Mouse (Mus musculus): ENCODE data around the gene Etfbkmt. TPM values are rescaled to one million over a fixed set of nuclear protein-coding genes. Genes with fewer than 3 reads are reported as not detected.
A peak's percentile ranks its signal among the peaks of the same experiment; 100 is the strongest.

Etfbkmt gene
- polyA plus RNA-seq, 1 experiment from 2014 or later = 8.2 TPM

GRCm38 (mm10) chr6:149101076-149101942 lies 38.3 kb upstream of the Etfbkmt start, which contains the start of gene Dennd5b:
Gene Dennd5b, minus strand, starts transcription at chr6:149101680.
- H3K9ac ChIP-seq (ENCODE audit: low read length) = peak within 1 kb of the TSS; percentile 97
- H3K36me3 ChIP-seq (ENCODE audit: control insufficient read depth, insufficient read depth, low read length) = no peaks in the 10 kb centered on the region
- H3K4me2 ChIP-seq (ENCODE audit: low read depth) = peak within 1 kb of the TSS; percentile 66
- H3K27me3 ChIP-seq (ENCODE audit: control insufficient read depth, insufficient read depth, low read length) = no peaks in the 10 kb centered on the region
- peak; percentile 89 for DNase-seq (ENCODE audit: low spot score)
- H3K9me3 ChIP-seq (ENCODE audit: control insufficient read depth, low read length) = no peaks in the 10 kb centered on the region
- peak within 1 kb of the TSS; percentile 97 for H3K27ac ChIP-seq (ENCODE audit: low read depth, low read length)
- no peaks in the 10 kb centered on the region for H3K4me1 ChIP-seq (ENCODE audit: control insufficient read depth, insufficient read depth, low read length)
- H3K4me3 ChIP-seq (ENCODE audit: low read depth, low read length) = peak within 1 kb of the TSS; percentile 89
- ATAC-seq (ENCODE audit: insufficient read depth, low FRiP score, low TSS enrichment) = peak; percentile 88
- WGBS = under 1% methylated on average over 112 of the region's 124 CpGs

- H3K4me2 ChIP-seq (ENCODE audit: low read depth) = peak overlapping the region; percentile 66
- H3K27me3 ChIP-seq (ENCODE audit: control insufficient read depth, insufficient read depth, low read length) = no peaks in the 10 kb centered on the region
- peak overlapping the region; percentile 97 for H3K9ac ChIP-seq (ENCODE audit: low read length)
- H3K36me3 ChIP-seq (ENCODE audit: control insufficient read depth, insufficient read depth, low read length) = no peaks in the 10 kb centered on the region
- peak; percentile 28; the same call in 1 of the 2 replicates for ATAC-seq (ENCODE audit: insufficient read depth, low FRiP score, low TSS enrichment)
- 11% methylated on average over 7 of the region's 7 CpGs for WGBS
- DNase-seq (ENCODE audit: low spot score) = no peak
- H3K4me3 ChIP-seq (ENCODE audit: low read depth, low read length) = peak overlapping the region; percentile 89
- H3K4me1 ChIP-seq (ENCODE audit: control insufficient read depth, insufficient read depth, low read length) = no peaks in the 10 kb centered on the region
- H3K9me3 ChIP-seq (ENCODE audit: control insufficient read depth, low read length) = no peaks in the 10 kb centered on the region
- H3K27ac ChIP-seq (ENCODE audit: low read depth, low read length) = peak overlapping the region; percentile 97; the same call in 1 of the 2 replicates
Observed at GRCm38 (mm10) chr6:149101943-149102243, 37.8 kb upstream of the Etfbkmt start.

- Histone ChIP-seq H3K4me3 (ENCODE audit: low read depth, low read length) (no peak overlapping the region), H3K9ac (ENCODE audit: low read length) (no peak overlapping the region), H3K4me1 (ENCODE audit: control insufficient read depth, insufficient read depth, low read length) (no peaks in the 10 kb centered on the region), H3K9me3 (ENCODE audit: control insufficient read depth, low read length) (no peaks in the 10 kb centered on the region), H3K27ac (ENCODE audit: low read depth, low read length) (no peak overlapping the region), H3K4me2 (ENCODE audit: low read depth) (no peak overlapping the region), H3K27me3 (ENCODE audit: control insufficient read depth, insufficient read depth, low read length) (no peaks in the 10 kb centered on the region), H3K36me3 (ENCODE audit: control insufficient read depth, insufficient read depth, low read length) (no peaks in the 10 kb centered on the region)
- ATAC-seq (ENCODE audit: insufficient read depth, low FRiP score, low TSS enrichment) = no peak
- DNase-seq (ENCODE audit: low spot score) = no peak
- 92% methylated on average over 1 of the region's 1 CpGs for WGBS
Observed at GRCm38 (mm10) chr6:149103451-149103850, 36.2 kb upstream of the Etfbkmt start.

- WGBS = 77% methylated on average over 3 of the region's 3 CpGs
- Histone ChIP-seq H3K27ac (ENCODE audit: low read depth, low read length) (no peak overlapping the region), H3K9ac (ENCODE audit: low read length) (no peak overlapping the region), H3K27me3 (ENCODE audit: control insufficient read depth, insufficient read depth, low read length) (no peaks in the 10 kb centered on the region), H3K9me3 (ENCODE audit: control insufficient read depth, low read length) (no peaks in the 10 kb centered on the region), H3K4me3 (ENCODE audit: low read depth, low read length) (no peak overlapping the region), H3K36me3 (ENCODE audit: control insufficient read depth, insufficient read depth, low read length) (no peaks in the 10 kb centered on the region), H3K4me2 (ENCODE audit: low read depth) (no peak overlapping the region), H3K4me1 (ENCODE audit: control insufficient read depth, insufficient read depth, low read length) (no peaks in the 10 kb centered on the region)
- no peak for DNase-seq (ENCODE audit: low spot score)
- ATAC-seq (ENCODE audit: insufficient read depth, low FRiP score, low TSS enrichment) = no peak
Observed at GRCm38 (mm10) chr6:149107615-149108014, 32.0 kb upstream of the Etfbkmt start.

GRCm38 (mm10) chr6:149108909-149109308 lies 30.7 kb upstream of the Etfbkmt start:
- 71% methylated on average over 2 of the region's 2 CpGs for WGBS
- ATAC-seq (ENCODE audit: insufficient read depth, low FRiP score, low TSS enrichment) (no peak), DNase-seq (ENCODE audit: low spot score) (no peak)
- H3K36me3 ChIP-seq (ENCODE audit: control insufficient read depth, insufficient read depth, low read length) = no peaks in the 10 kb centered on the region
- H3K27me3 ChIP-seq (ENCODE audit: control insufficient read depth, insufficient read depth, low read length) = no peaks in the 10 kb centered on the region
- no peaks in the 10 kb centered on the region for H3K4me1 ChIP-seq (ENCODE audit: control insufficient read depth, insufficient read depth, low read length)
- H3K27ac ChIP-seq (ENCODE audit: low read depth, low read length) = no peak overlapping the region
- H3K9me3 ChIP-seq (ENCODE audit: control insufficient read depth, low read length) = no peaks in the 10 kb centered on the region
- no peak overlapping the region for H3K9ac ChIP-seq (ENCODE audit: low read length)
- H3K4me2 ChIP-seq (ENCODE audit: low read depth) = no peak overlapping the region
- H3K4me3 ChIP-seq (ENCODE audit: low read depth, low read length) = no peak overlapping the region

GRCm38 (mm10) chr6:149116992-149117391 lies 22.7 kb upstream of the Etfbkmt start:
- no peaks in the 10 kb centered on the region for H3K36me3 ChIP-seq (ENCODE audit: control insufficient read depth, insufficient read depth, low read length)
- no peak for DNase-seq (ENCODE audit: low spot score)
- no peak overlapping the region for H3K4me3 ChIP-seq (ENCODE audit: low read depth, low read length)
- H3K27ac ChIP-seq (ENCODE audit: low read depth, low read length) = no peak overlapping the region
- no peaks in the 10 kb centered on the region for H3K27me3 ChIP-seq (ENCODE audit: control insufficient read depth, insufficient read depth, low read length)
- ATAC-seq (ENCODE audit: insufficient read depth, low FRiP score, low TSS enrichment) = no peak
- no peak overlapping the region for H3K4me2 ChIP-seq (ENCODE audit: low read depth)
- H3K4me1 ChIP-seq (ENCODE audit: control insufficient read depth, insufficient read depth, low read length) = no peaks in the 10 kb centered on the region
- H3K9me3 ChIP-seq (ENCODE audit: control insufficient read depth, low read length) = no peaks in the 10 kb centered on the region
- no peak overlapping the region for H3K9ac ChIP-seq (ENCODE audit: low read length)

GRCm38 (mm10) chr6:149118935-149119334 lies 20.7 kb upstream of the Etfbkmt start:
- ATAC-seq (ENCODE audit: insufficient read depth, low FRiP score, low TSS enrichment) = no peak
- Histone ChIP-seq H3K9me3 (ENCODE audit: control insufficient read depth, low read length) (no peaks in the 10 kb centered on the region), H3K36me3 (ENCODE audit: control insufficient read depth, insufficient read depth, low read length) (no peaks in the 10 kb centered on the region), H3K9ac (ENCODE audit: low read length) (no peak overlapping the region), H3K27me3 (ENCODE audit: control insufficient read depth, insufficient read depth, low read length) (no peaks in the 10 kb centered on the region), H3K4me1 (ENCODE audit: control insufficient read depth, insufficient read depth, low read length) (no peaks in the 10 kb centered on the region), H3K4me2 (ENCODE audit: low read depth) (no peak overlapping the region), H3K4me3 (ENCODE audit: low read depth, low read length) (no peak overlapping the region), H3K27ac (ENCODE audit: low read depth, low read length) (no peak overlapping the region)
- WGBS = 56% methylated on average over 2 of the region's 2 CpGs
- no peak for DNase-seq (ENCODE audit: low spot score)

- 44% methylated on average over 2 of the region's 2 CpGs for WGBS
Observed at GRCm38 (mm10) chr6:149119853-149120252, 19.8 kb upstream of the Etfbkmt start.

GRCm38 (mm10) chr6:149123042-149123441 lies 16.6 kb upstream of the Etfbkmt start:
- H3K9me3 ChIP-seq (ENCODE audit: control insufficient read depth, low read length) = no peaks in the 10 kb centered on the region
- H3K36me3 ChIP-seq (ENCODE audit: control insufficient read depth, insufficient read depth, low read length) = no peaks in the 10 kb centered on the region
- H3K27ac ChIP-seq (ENCODE audit: low read depth, low read length) = no peak overlapping the region
- DNase-seq (ENCODE audit: low spot score) (no peak), ATAC-seq (ENCODE audit: insufficient read depth, low FRiP score, low TSS enrichment) (no peak)
- no peak overlapping the region for H3K9ac ChIP-seq (ENCODE audit: low read length)
- WGBS = 82% methylated on average over 3 of the region's 3 CpGs
- no peak overlapping the region for H3K4me2 ChIP-seq (ENCODE audit: low read depth)
- H3K4me1 ChIP-seq (ENCODE audit: control insufficient read depth, insufficient read depth, low read length) = no peaks in the 10 kb centered on the region
- no peak overlapping the region for H3K4me3 ChIP-seq (ENCODE audit: low read depth, low read length)
- no peaks in the 10 kb centered on the region for H3K27me3 ChIP-seq (ENCODE audit: control insufficient read depth, insufficient read depth, low read length)

More at GRCm38 (mm10) chr6:149119853-149120252, 19.8 kb upstream of the Etfbkmt start:
- no peaks in the 10 kb centered on the region for H3K9me3 ChIP-seq (ENCODE audit: control insufficient read depth, low read length)
- no peaks in the 10 kb centered on the region for H3K4me1 ChIP-seq (ENCODE audit: control insufficient read depth, insufficient read depth, low read length)
- ATAC-seq (ENCODE audit: insufficient read depth, low FRiP score, low TSS enrichment) (no peak; the same call in 1 of the 2 replicates), DNase-seq (ENCODE audit: low spot score) (peak; percentile 26)
- no peak overlapping the region for H3K4me3 ChIP-seq (ENCODE audit: low read depth, low read length)
- no peak overlapping the region for H3K4me2 ChIP-seq (ENCODE audit: low read depth)
- no peak overlapping the region for H3K27ac ChIP-seq (ENCODE audit: low read depth, low read length)
- H3K27me3 ChIP-seq (ENCODE audit: control insufficient read depth, insufficient read depth, low read length) = no peaks in the 10 kb centered on the region
- H3K36me3 ChIP-seq (ENCODE audit: control insufficient read depth, insufficient read depth, low read length) = no peaks in the 10 kb centered on the region
- no peak overlapping the region for H3K9ac ChIP-seq (ENCODE audit: low read length)

Measured in neural tube, embryonic 11.5 days (tissue).